In genomic region chr11:117325468-117326139, GRCm38 (mm10) we compare ENCODE assay signal across 8 mouse cellular contexts.
DNase-seq lines count a peak whose midpoint lies in the region; ATAC-seq and TF ChIP-seq lines count a peak whose summit lies in the region.

No protein-coding gene starts in this region.

- no peak overlapping the region for H3K9ac ChIP-seq in forebrain, embryonic 16.5 days (replicated peaks; ENCODE audit: low read depth, low read length)
- H3K9ac ChIP-seq in ES-Bruce4 (ENCODE audit: low read depth, poor library complexity, severe bottlenecking) = 0 out of 2 replicates have a peak overlapping the region, but pooled peaks have one; percentile 8

- no peak for ATAC-seq in forebrain, embryonic 16.5 days

- H3K27me3 ChIP-seq in forebrain, embryonic 10.5 days (ENCODE audit: poor library complexity, severe bottlenecking) = no peaks in the 10 kb centered on the region
- no peaks in the 10 kb centered on the region for H3K27me3 ChIP-seq in forebrain, embryonic 16.5 days (replicated peaks; ENCODE audit: control insufficient read depth, insufficient read depth, low read length)
- no peaks in the 10 kb centered on the region for H3K27me3 ChIP-seq in ES-Bruce4 (ENCODE audit: control insufficient read depth, insufficient read depth, low read length, poor library complexity, severe bottlenecking)
- H3K27me3 ChIP-seq in limb, embryonic 10.5 days (ENCODE audit: low read depth, poor library complexity, severe bottlenecking) = no peaks in the 10 kb centered on the region
- H3K27me3 ChIP-seq in myocyte (ENCODE audit: control insufficient read depth, insufficient read depth, insufficient read length) = no peaks in the 10 kb centered on the region

- H3ac ChIP-seq in myocyte (ENCODE audit: control insufficient read depth, insufficient read length) = no peak overlapping the region

- H3K36me3 ChIP-seq in forebrain, embryonic 10.5 days (replicated peaks) = peaks cover 5% of the 10 kb centered on the region
- H3K36me3 ChIP-seq in forebrain, embryonic 16.5 days (ENCODE audit: control insufficient read depth, insufficient read depth) = no peaks in the 10 kb centered on the region
- H3K36me3 ChIP-seq in ES-Bruce4 (ENCODE audit: control insufficient read depth, insufficient read depth, low read length, poor library complexity, severe bottlenecking) (no peaks in the 10 kb centered on the region), myocyte (ENCODE audit: control insufficient read depth, insufficient read depth) (no peaks in the 10 kb centered on the region)
- peaks cover 20% of the 10 kb centered on the region for H3K36me3 ChIP-seq in limb, embryonic 10.5 days

- peak overlapping the region; percentile 72 for H3K27ac ChIP-seq in forebrain, embryonic 10.5 days
- H3K27ac ChIP-seq in forebrain, embryonic 16.5 days (ENCODE audit: low read length) = no peak overlapping the region
- peak overlapping the region; percentile 81 for H3K27ac ChIP-seq in ES-Bruce4 (ENCODE audit: insufficient read depth, low read length)
- peak overlapping the region; percentile 71 for H3K27ac ChIP-seq in limb, embryonic 10.5 days

- 29% methylated on average over 12 of the region's 12 CpGs for WGBS in forebrain, embryonic 10.5 days
- 40% methylated on average over 12 of the region's 12 CpGs for WGBS in forebrain, embryonic 16.5 days
- WGBS in limb, embryonic 10.5 days = 28% methylated on average over 12 of the region's 12 CpGs

- DNase-seq in forebrain, embryonic 10.5 days (ENCODE audit: extremely low spot score, low spot score) = no peak
- DNase-seq in limb, embryonic 10.5 days (ENCODE audit: low spot score) = no peak
- no peak for DNase-seq in cerebellum, postnatal 10 days
- no peak for DNase-seq in frontal cortex, postnatal 10 days (ENCODE audit: low spot score in 2 of 2)
- DNase-seq in urinary bladder, postnatal 36 days (ENCODE audit: low spot score in 2 of 2) = no peak

- H3K4me2 ChIP-seq in forebrain, embryonic 16.5 days (ENCODE audit: low read length) = no peak overlapping the region
- H3K4me2 ChIP-seq in myocyte (ENCODE audit: low read depth) = peak overlapping the region; percentile 27

- no peaks in the 10 kb centered on the region for H3K9me3 ChIP-seq in forebrain, embryonic 10.5 days
- H3K9me3 ChIP-seq in forebrain, embryonic 16.5 days (ENCODE audit: control insufficient read depth, low read length) = no peaks in the 10 kb centered on the region
- no peaks in the 10 kb centered on the region for H3K9me3 ChIP-seq in ES-Bruce4 (replicated peaks; ENCODE audit: control insufficient read depth, insufficient read depth, low read length, poor library complexity, severe bottlenecking)
- no peaks in the 10 kb centered on the region for H3K9me3 ChIP-seq in limb, embryonic 10.5 days (replicated peaks)

- peaks cover 84% of the 10 kb centered on the region for H3K4me1 ChIP-seq in forebrain, embryonic 10.5 days
- peaks cover 28% of the 10 kb centered on the region for H3K4me1 ChIP-seq in forebrain, embryonic 16.5 days (replicated peaks; ENCODE audit: control insufficient read depth, insufficient read depth, low read length)
- H3K4me1 ChIP-seq in ES-Bruce4 (ENCODE audit: control insufficient read depth, insufficient read depth, low read length) = peaks cover 41% of the 10 kb centered on the region
- H3K4me1 ChIP-seq in limb, embryonic 10.5 days = peaks cover 83% of the 10 kb centered on the region

- no peak for TF ChIP-seq CTCF in ES-Bruce4 (IDR thresholded peaks at IDR 0.05; ENCODE audit: low read depth, low read length)

- peaks cover 100% of the 10 kb centered on the region for H3K79me2 ChIP-seq in myocyte (ENCODE audit: control insufficient read depth, insufficient read depth)

- 0 out of 2 replicates have a peak overlapping the region, but pooled peaks have one; percentile 5 for H3K4me3 ChIP-seq in forebrain, embryonic 10.5 days
- no peak overlapping the region for H3K4me3 ChIP-seq in forebrain, embryonic 16.5 days (replicated peaks; ENCODE audit: low read length)
- H3K4me3 ChIP-seq in ES-Bruce4 (ENCODE audit: low read depth, low read length) = peak overlapping the region; percentile 21
- H3K4me3 ChIP-seq in limb, embryonic 10.5 days = peak overlapping the region; percentile 16; the same call in 1 of the 2 replicates
- no peak overlapping the region for H3K4me3 ChIP-seq in myocyte

- peak; percentile 46 for TF ChIP-seq EP300 in ES-Bruce4 (IDR thresholded peaks at IDR 0.05; ENCODE audit: insufficient read depth, low read depth, low read length)

- no peak for TF ChIP-seq POLR2A in ES-Bruce4 (IDR thresholded peaks at IDR 0.05; ENCODE audit: insufficient read depth, low read length)
- TF ChIP-seq POLR2A in myocyte (IDR thresholded peaks at IDR 0.05; ENCODE audit: insufficient read length, low read depth) = no peak

TF ChIP-seq in myocyte, 11 proteins besides CTCF, POLR2A, EP300 and RAD21:
- TF ChIP-seq POLR2AphosphoS2 (IDR thresholded peaks at IDR 0.05; ENCODE audit: insufficient read length, low read depth) = no peak
- TF ChIP-seq MAX (IDR thresholded peaks at IDR 0.05; ENCODE audit: low read depth) = no peak
- TF ChIP-seq REST (IDR thresholded peaks at IDR 0.05; ENCODE audit: insufficient read depth, insufficient read length) = no peak
- TF ChIP-seq E2F4 (IDR thresholded peaks at IDR 0.05; ENCODE audit: insufficient read depth) = no peak

Comparison
In these comparisons a context has a peak if more than half of its experiments do, and no peak if none do; other contexts are left out.
1. H3K4me3 ChIP-seq: peak in forebrain, embryonic 10.5 days (single experiment), ES-Bruce4 (single experiment) and limb, embryonic 10.5 days (single experiment); none in forebrain, embryonic 16.5 days (single experiment) and myocyte (single experiment).